Mouse (Mus musculus) spleen, adult 2 months (tissue): ENCODE data around the gene Brix1. TPM values are rescaled to one million over a fixed set of nuclear protein-coding genes. Genes with fewer than 3 reads are reported as not detected.

Source experiments
- DNase-seq, 2 experiments: peaks; one replicate each; pipeline versions ENCODE4 v3.0.0 to v3.0.0-alpha.2; 2012 to 2021; ENCODE audit warnings: low spot score in 2 of 2, low read depth in 1 of 2
- H3K27ac ChIP-seq: fragments of 200-500 bp; 2 replicates; pipeline ENCODE4 v1.5.1; 2012; ENCODE audit warnings: low read length, inconsistent platforms; ENCODE audit not compliant: insufficient read depth
- H3K27me3 ChIP-seq: fragments of 200-500 bp; 2 replicates; pipeline ENCODE4 v1.6.1; 2012; ENCODE audit warnings: mild to moderate bottlenecking, moderate library complexity, low read length, inconsistent platforms; ENCODE audit not compliant: control insufficient read depth, insufficient read depth
- H3K36me3 ChIP-seq: fragments of 200-500 bp; 2 replicates; pipeline ENCODE4 v1.6.1; 2012; ENCODE audit warnings: mild to moderate bottlenecking, low read length, inconsistent platforms; ENCODE audit not compliant: control insufficient read depth, insufficient read depth
- H3K4me1 ChIP-seq: fragments of 200-500 bp; 2 replicates; pipeline ENCODE4 v1.6.1; 2011; ENCODE audit warnings: inconsistent platforms; ENCODE audit not compliant: control insufficient read depth, insufficient read depth, insufficient read length
- H3K4me3 ChIP-seq: fragments of 200-500 bp; 2 replicates; pipeline ENCODE4 v1.5.1; 2011; ENCODE audit warnings: mild to moderate bottlenecking, inconsistent platforms; ENCODE audit not compliant: insufficient read depth, insufficient read length; ENCODE audit errors: extremely low read depth
- CTCF ChIP-seq: fragments of 200-500 bp; IDR thresholded peaks from 2 replicates; pipeline ENCODE4 v1.5.1; 2011; ENCODE audit warnings: mild to moderate bottlenecking, inconsistent platforms; ENCODE audit not compliant: insufficient read depth, insufficient read length, insufficient replicate concordance; ENCODE audit errors: extremely low read depth
- POLR2A ChIP-seq: fragments of 200-500 bp; IDR thresholded peaks from 2 replicates; pipeline ENCODE4 v1.6.1; 2011; ENCODE audit warnings: low read depth, low read length, inconsistent platforms
- WGBS: fragments of 180-500 bp; shearing (Covaris S2); methylation state at CpG from one replicate; pipeline ENCODE4 v1.1.7; 2018; 5-methylcytosine and 5-hydroxymethylcytosine counted together
- polyA plus RNA-seq: library from polyadenylated mRNA; depleted of rRNA; stranded (reverse); fragments of >200 nt; gene quantifications from 2 replicates; pipeline ENCODE4 v1.2.3, GENCODE M21; 2012

The Brix1 gene
- polyA plus RNA-seq, 1 experiment = 0.63 TPM

DNA sequence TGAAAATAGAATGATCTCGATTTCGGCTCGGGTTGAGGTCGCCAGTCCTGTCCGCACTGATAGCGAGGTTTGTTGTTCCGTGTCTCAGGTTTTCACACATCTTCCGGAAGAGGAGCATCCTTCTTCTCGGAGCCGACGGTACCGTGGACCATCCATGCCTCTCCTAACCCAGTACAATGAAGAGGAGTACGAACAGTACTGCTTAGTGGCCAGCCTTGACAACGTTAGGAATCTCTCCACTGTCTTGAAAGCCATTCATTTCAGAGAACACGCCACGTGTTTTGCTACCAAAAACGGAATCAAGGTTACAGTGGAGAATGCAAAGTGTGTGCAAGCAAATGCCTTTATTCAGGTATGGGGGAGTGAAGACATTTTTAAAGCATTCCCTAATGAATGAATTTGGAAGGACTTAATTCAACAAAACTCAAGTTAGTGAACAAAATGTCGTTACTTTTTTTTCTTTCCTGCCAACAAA lies 655 bp upstream of the Brix1 start:
- 1% methylated on average over 18 of the region's 18 CpGs for WGBS
- H3K27ac ChIP-seq = peak overlapping the region; percentile 37; the same call in 1 of the 2 replicates

DNA sequence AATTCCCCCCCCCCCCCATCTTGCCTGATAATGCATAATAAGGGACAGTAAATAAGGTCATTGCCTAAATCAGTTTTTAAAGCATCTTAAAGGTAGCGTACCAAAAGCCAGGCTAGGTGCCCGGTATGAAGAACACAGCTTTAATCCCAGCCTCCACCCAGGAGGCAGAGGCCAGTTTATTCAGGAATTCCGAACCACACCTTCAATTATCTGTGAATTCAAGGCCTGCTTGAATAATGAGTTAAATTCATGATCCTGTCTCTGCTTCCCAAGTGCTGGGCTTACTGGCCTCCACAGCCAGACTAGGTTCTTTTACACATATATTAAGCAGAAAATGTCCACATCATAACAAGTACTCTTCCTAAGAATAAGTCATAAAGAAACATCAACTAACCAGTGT lies 14.8 kb downstream of the Brix1 start:
- peak overlapping the region; percentile 20; the same call in 1 of the 2 replicates for H3K27ac ChIP-seq

More for the DNA sequence above, 655 bp upstream of the Brix1 start:
- Histone ChIP-seq H3K4me3 (peak overlapping the region; percentile 88), H3K27me3 (no peaks in the 10 kb centered on the region), H3K4me1 (no peaks in the 10 kb centered on the region), H3K36me3 (peaks cover 5% of the 10 kb centered on the region)
- TF ChIP-seq CTCF (no peak), POLR2A (no peak)
- no peak for DNase-seq

DNA sequence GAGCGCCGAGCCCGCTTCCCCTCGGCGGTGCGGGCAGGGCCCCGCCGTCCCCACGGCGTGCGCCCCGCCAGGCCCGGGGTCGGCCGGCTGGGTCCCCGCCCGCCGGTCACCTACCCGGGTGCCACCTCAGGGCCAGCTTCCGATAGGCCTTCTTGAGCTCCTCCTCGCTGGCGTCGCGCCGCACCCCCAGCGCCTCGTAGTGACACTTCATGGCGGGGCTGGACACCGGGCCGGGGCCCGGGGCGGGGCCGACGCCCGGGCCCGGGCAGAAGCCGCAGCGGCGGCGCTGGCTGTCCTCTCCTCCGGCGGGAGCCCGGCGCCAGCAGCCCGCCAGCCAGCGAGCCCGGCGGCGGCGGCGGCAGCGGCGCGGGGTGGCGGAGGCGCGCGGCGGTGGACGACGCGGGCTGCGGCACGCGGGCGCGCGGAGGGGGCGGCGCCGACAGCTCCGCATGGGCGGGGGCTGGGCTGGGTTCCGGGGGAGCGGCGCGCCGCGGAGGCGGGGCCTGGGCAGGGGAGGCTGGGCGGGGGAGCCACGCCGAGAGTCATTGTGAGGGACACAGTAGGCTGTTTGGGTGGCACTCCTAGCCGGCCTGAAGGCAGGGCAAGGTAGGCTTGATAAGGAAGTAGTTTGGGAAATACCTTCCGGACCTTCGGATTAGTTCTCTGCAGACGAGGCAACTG lies 15.5 kb downstream of the Brix1 start, which contains the start of gene Dnajc21:
Dnajc21 (minus strand) TSS at position 366 of the 681 bp plus-strand sequence.
- Histone ChIP-seq H3K4me1 (no peaks in the 10 kb centered on the region), H3K4me3 (peak within 1 kb of the TSS; percentile 92), H3K36me3 (peaks cover 1% of the 10 kb centered on the region; the same call in 1 of the 2 replicates), H3K27me3 (no peaks in the 10 kb centered on the region), H3K27ac (peak within 1 kb of the TSS; percentile 20)
- WGBS = under 1% methylated on average over 75 of the region's 87 CpGs
- TF ChIP-seq POLR2A (no peak; the same call in 1 of the 2 replicates), CTCF (no peak)
- peak; percentile 52 to 81 for DNase-seq

More for the DNA sequence above, 14.8 kb downstream of the Brix1 start:
- Histone ChIP-seq H3K4me1 (no peaks in the 10 kb centered on the region), H3K4me3 (peak overlapping the region; percentile 60), H3K36me3 (peaks cover 6% of the 10 kb centered on the region), H3K27me3 (no peaks in the 10 kb centered on the region)
- WGBS = 61% methylated on average over 3 of the region's 3 CpGs
- no peak for DNase-seq
- no peak for TF ChIP-seq POLR2A

DNA sequence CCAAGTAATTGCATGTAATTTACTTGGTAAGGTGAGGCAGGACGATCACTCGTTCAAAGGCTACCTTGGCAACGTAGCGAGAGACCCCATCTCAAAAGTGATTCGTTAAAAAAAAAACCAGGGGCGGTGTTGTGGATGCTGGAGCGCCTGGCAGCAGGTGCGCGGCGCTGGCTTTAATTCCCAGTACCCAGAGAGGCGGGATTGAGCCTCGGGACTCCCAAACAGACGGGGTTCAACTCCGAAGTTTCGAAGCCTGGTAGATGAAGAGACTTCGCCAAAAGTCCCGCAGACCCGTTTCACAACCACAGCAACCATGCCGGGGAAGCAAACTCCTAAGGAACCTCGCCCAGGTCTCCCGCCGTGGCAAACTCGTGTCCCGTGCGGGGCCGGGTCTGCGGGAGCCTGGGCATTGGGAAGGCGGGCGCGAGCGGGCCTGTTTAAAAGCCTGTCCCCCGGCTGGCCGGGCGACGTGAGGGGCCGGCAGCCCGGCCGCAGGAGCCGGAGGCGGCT lies 16.1 kb downstream of the Brix1 start:
- DNase-seq = no peak
- Histone ChIP-seq H3K27me3 (no peaks in the 10 kb centered on the region), H3K4me3 (peak overlapping the region; percentile 92), H3K4me1 (no peaks in the 10 kb centered on the region), H3K27ac (peak overlapping the region; percentile 2; the same call in 1 of the 2 replicates), H3K36me3 (no peaks in the 10 kb centered on the region)
- TF ChIP-seq POLR2A (no peak), CTCF (no peak)
- WGBS = under 1% methylated on average over 40 of the region's 40 CpGs

DNA sequence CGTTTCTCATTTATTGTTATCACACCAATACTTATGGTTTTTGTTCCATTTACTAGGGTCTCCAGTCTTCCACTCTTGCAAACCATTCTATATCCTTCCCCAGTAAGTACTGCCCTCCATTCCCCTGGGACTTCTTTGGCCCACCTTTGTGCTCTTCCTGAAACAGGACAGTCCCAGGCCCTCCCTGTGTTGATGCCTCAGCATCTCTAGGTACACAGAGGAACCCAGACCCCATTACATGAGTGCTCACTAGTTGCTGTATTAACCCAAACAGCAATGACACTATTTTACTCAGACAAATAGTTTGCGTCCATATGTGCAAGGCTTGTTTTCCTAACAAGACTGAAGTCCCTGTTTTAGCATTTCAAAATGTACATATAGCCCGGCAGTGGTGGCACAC lies 17.0 kb downstream of the Brix1 start:
- no peak overlapping the region for H3K27ac ChIP-seq
- no peak for DNase-seq
- TF ChIP-seq CTCF = no peak
- no peak for TF ChIP-seq POLR2A
- 79% methylated on average over 3 of the region's 3 CpGs for WGBS
- no peaks in the 10 kb centered on the region for H3K36me3 ChIP-seq
- H3K4me3 ChIP-seq = no peak overlapping the region
- H3K4me1 ChIP-seq = no peaks in the 10 kb centered on the region
- H3K27me3 ChIP-seq = no peaks in the 10 kb centered on the region

DNA sequence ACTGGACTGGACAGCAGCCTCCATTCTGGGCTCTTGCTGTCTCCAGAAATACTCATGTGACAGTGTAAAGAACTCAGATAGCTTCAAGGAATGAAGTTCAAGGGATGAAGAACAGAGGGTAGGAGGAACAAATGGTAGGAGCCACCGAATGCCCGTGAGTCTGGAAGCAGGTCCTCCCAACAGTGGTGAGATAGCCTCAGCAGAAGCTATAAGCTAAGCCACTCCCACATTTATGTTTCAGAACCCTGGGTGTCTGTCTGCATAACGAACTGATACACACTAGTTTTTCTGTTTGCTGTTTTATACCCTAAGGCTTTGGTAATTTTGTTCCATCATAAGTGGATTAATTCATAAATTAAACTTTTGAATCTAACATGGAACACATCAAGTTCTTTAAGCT lies 21.1 kb downstream of the Brix1 start:
- Histone ChIP-seq H3K4me1 (no peaks in the 10 kb centered on the region), H3K4me3 (no peak overlapping the region), H3K27me3 (no peaks in the 10 kb centered on the region), H3K27ac (no peak overlapping the region), H3K36me3 (peaks cover 13% of the 10 kb centered on the region)
- 87% methylated on average over 3 of the region's 3 CpGs for WGBS
- TF ChIP-seq CTCF = no peak
- no peak for TF ChIP-seq POLR2A
- no peak for DNase-seq

DNA sequence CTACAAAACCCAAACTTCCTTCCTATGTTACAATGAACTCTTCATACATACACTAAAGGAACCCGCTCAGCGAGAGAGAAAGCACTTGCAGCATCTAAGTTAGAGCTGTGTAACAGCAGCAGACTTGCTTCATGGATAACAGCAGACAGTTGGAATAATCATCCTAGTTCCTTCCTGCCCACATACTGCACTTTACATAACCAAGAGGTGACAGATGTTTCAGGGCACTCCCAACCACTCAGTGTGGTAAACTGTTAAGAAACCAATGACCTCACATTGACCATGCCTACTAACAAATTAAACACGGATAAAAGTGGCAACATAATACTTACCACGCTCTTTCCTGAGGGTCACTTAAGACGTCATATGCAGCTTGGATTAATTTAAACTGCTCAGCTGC lies 22.2 kb downstream of the Brix1 start:
- Histone ChIP-seq H3K36me3 (peaks cover 14% of the 10 kb centered on the region), H3K27me3 (no peaks in the 10 kb centered on the region), H3K4me3 (no peak overlapping the region), H3K27ac (no peak overlapping the region), H3K4me1 (no peaks in the 10 kb centered on the region)
- no peak for TF ChIP-seq POLR2A
- TF ChIP-seq CTCF = no peak
- DNase-seq = no peak
- 80% methylated on average over 5 of the region's 5 CpGs for WGBS
